Mouse (Mus musculus): Measurements from ENCODE around the gene Ina. TPM values are rescaled to one million over a fixed set of nuclear protein-coding genes. Genes with fewer than 3 reads are reported as not detected.

Gene Ina
- polyA plus RNA-seq, 1 experiment from 2014 or later, result 0.44 TPM

GRCm38 (mm10) chr19:47067096-47067882 is 52.8 kb downstream of the Ina start, which contains the start of gene Taf5:
Gene Taf5, plus strand, starts transcription at chr19:47067746.
- H3K9me3 ChIP-seq (ENCODE audit: control insufficient read depth, low read length), result no peaks in the 10 kb centered on the region
- peak; percentile 97 for DNase-seq (ENCODE audit: low spot score)
- peaks cover 6% of the 10 kb centered on the region; the same call in 1 of the 2 replicates for H3K4me1 ChIP-seq (ENCODE audit: control insufficient read depth, insufficient read depth, low read length)
- H3K4me3 ChIP-seq (ENCODE audit: low read depth, low read length), result peak within 1 kb of the TSS; percentile 98
- peak; percentile 70 for ATAC-seq (ENCODE audit: insufficient number of reproducible peaks, low FRiP score, low TSS enrichment, low read depth)
- peak within 1 kb of the TSS; percentile 92 for H3K9ac ChIP-seq (ENCODE audit: low read length)
- H3K27ac ChIP-seq (replicated peaks; ENCODE audit: low read depth, low read length), result peak within 1 kb of the TSS; percentile 68
- H3K4me2 ChIP-seq (ENCODE audit: low read depth, severe bottlenecking), result peak within 1 kb of the TSS; percentile 58
- no peaks in the 10 kb centered on the region; the same call in 1 of the 2 replicates for H3K36me3 ChIP-seq (ENCODE audit: control insufficient read depth, insufficient read depth, low read length)
- H3K27me3 ChIP-seq (ENCODE audit: control insufficient read depth, insufficient read depth, low read length), result no peaks in the 10 kb centered on the region
- WGBS, result 11% methylated on average over 46 of the region's 49 CpGs

- peak; percentile 83 for DNase-seq (ENCODE audit: low spot score)
- no peaks in the 10 kb centered on the region for H3K9me3 ChIP-seq (ENCODE audit: control insufficient read depth, low read length)
- ATAC-seq (ENCODE audit: insufficient number of reproducible peaks, low FRiP score, low TSS enrichment, low read depth), result peak; percentile 77
- peaks cover 6% of the 10 kb centered on the region; the same call in 1 of the 2 replicates for H3K4me1 ChIP-seq (ENCODE audit: control insufficient read depth, insufficient read depth, low read length)
- peak overlapping the region; percentile 68 for H3K27ac ChIP-seq (replicated peaks; ENCODE audit: low read depth, low read length)
- H3K9ac ChIP-seq (ENCODE audit: low read length), result peak overlapping the region; percentile 92
- under 1% methylated on average over 72 of the region's 72 CpGs for WGBS
- peak overlapping the region; percentile 58 for H3K4me2 ChIP-seq (ENCODE audit: low read depth, severe bottlenecking)
- H3K27me3 ChIP-seq (ENCODE audit: control insufficient read depth, insufficient read depth, low read length), result no peaks in the 10 kb centered on the region
- peak overlapping the region; percentile 98 for H3K4me3 ChIP-seq (ENCODE audit: low read depth, low read length)
- peaks cover 2% of the 10 kb centered on the region; the same call in 1 of the 2 replicates for H3K36me3 ChIP-seq (ENCODE audit: control insufficient read depth, insufficient read depth, low read length)
Observed at GRCm38 (mm10) chr19:47067924-47068611, 53.6 kb downstream of the Ina start.

Other genes starting within 250 kb of the Ina start
- 75.2 and 94.6 TPM in 2 replicates for gene Nt5c2, start 455 bp downstream of the Ina start, polyA plus RNA-seq (2014; fragmentation: Nextera tagmentation; extraction: Ambion mirVana)
- gene Pcgf6, start 36.2 kb downstream of the Ina start, polyA plus RNA-seq (2014; fragmentation: Nextera tagmentation; extraction: Ambion mirVana), result 36.5 and 38.9 TPM in 2 replicates
- gene Taf5, start 53.0 kb downstream of the Ina start, polyA plus RNA-seq (2014; fragmentation: Nextera tagmentation; extraction: Ambion mirVana), result 11.8 and 12.3 TPM in 2 replicates
- gene Usmg5, start 75.9 kb downstream of the Ina start, polyA plus RNA-seq (2014; fragmentation: Nextera tagmentation; extraction: Ambion mirVana), result 1,237 and 1,330 TPM in 2 replicates
- gene Pdcd11, start 76.1 kb downstream of the Ina start, polyA plus RNA-seq (2014; fragmentation: Nextera tagmentation; extraction: Ambion mirVana), result 11.0 and 13.1 TPM in 2 replicates
- gene Calhm2, start 123.6 kb downstream of the Ina start, polyA plus RNA-seq (2014; fragmentation: Nextera tagmentation; extraction: Ambion mirVana), result 1.1 and 1.6 TPM in 2 replicates
- not detected in 2 replicates for gene Calhm1, start 129.6 kb downstream of the Ina start, polyA plus RNA-seq (2014; fragmentation: Nextera tagmentation; extraction: Ambion mirVana)
- gene Calhm3, start 143.1 kb downstream of the Ina start, polyA plus RNA-seq (2014; fragmentation: Nextera tagmentation; extraction: Ambion mirVana), result not detected in 2 replicates
- 5.0 and 6.1 TPM in 2 replicates for gene Neurl1a, start 164.1 kb downstream of the Ina start, polyA plus RNA-seq (2014; fragmentation: Nextera tagmentation; extraction: Ambion mirVana)